Mouse (Mus musculus) urinary bladder, adult 18-20 months (tissue): Measurements from ENCODE around the gene Arhgef15.
"Not testable (repeated sequence)": the region's sequence is repeated elsewhere in the genome, so short reads cannot be mapped to it uniquely, and the experiment has no call there.

Source experiments
- DNase-seq, 2 experiments: peaks; one replicate each; pipeline ENCODE4 v3.0.0; 2022; ENCODE audit warnings: low spot score in 2 of 2, mixed read lengths in 2 of 2

Gene Arhgef15

DNA sequence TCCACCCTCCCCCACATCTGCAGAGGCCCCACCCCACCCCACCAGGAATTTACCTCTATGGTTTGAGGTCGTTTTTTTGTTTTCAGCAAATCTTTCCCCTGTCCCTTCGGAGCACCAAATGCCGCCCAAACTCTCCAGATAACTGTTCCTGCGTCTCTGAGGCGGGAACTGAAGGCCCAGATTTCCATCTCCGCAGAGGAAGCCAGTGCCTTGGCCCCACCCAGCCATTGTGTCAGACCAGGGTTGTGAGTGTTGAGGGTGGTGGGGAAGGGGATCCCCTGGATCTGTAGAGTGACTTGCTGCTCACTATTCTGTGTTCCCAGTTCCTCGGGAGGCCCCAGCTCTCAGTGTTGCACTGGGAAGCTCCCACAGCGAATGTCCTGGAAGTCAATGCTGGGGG, at the start of gene Arhgef15:
Gene Arhgef15 (minus strand): TSS at position 173 of the 400 bp plus-strand sequence.
- no peak for DNase-seq

DNA sequence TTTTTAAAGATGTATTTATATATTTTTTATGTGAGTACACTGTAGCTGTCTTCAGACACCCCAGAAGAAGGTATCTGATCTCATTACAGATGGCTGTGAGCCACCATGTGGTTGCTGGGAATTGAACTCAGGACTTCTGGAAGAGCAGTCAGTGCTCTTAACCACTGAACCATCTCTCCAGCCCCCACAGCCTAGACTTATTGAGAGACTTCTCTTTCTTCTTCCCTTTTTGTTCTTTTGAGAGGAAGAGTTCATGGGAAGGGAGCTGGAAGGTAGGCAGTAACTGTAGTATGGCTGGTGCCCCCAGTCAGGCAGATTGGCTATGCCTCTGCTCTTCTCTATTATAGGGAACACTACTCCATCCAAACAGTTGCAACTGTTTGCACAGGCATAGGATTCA, 49.3 kb upstream of the Arhgef15 start:
- not testable (repeated sequence) for DNase-seq

DNA sequence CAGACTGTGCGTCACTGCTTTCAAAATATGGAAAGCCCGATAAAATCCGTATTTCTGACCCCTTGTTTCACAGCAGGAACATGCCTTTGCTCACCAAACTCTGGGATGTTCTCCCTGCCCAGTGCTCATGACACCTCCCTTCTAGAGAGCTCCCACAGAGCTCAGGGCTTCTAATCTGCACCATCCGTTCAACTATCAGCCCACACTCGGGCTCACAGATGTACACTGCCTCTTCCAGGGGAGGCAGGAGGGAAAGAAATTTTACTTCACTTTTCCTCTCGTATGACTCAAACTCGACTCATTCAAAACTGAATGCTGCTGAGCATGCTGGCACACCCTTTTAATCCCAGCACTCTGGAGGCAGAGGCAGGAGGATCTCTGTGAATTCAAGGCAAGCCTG, 47.9 kb upstream of the Arhgef15 start:
- DNase-seq: no peak

DNA sequence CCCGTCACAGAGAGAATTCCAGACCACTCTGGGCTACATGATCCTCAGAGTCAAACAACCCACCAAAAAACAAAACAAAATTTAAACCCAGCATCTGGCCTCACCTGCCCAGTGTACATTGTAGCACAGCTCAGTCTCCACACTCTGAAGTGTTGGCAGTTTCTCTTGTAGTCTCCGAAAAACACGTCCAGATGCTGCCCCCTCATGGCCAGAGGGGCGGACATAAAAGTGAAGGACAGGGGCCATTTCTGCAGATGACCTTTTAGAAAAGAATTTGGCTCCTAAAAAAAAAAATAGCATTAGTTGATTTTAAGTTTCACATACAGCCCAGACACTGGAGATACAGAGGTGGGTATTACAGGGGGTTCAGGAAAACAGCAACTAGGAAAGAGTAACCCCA, 46.3 kb upstream of the Arhgef15 start:
- no peak for DNase-seq

DNA sequence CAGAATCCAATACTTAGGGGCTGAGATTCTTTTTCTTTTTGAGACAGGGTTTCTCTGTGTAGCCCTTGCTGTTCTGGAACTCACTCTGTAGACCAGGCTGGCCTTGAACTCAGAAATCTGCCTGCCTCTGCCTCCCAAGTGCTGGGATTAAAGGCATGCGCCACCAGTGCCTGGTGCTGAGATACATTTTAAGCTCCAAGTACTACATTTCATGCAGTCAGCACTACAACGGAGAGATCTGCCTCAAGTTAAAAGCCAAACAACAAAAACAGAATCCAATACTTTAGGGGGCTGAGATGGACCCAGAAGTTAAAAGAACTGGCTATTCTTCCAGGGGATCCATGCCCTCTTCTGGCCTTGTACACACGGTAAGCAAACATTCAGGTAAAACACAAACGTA, 45.5 kb upstream of the Arhgef15 start:
- not testable (repeated sequence) for DNase-seq

DNA sequence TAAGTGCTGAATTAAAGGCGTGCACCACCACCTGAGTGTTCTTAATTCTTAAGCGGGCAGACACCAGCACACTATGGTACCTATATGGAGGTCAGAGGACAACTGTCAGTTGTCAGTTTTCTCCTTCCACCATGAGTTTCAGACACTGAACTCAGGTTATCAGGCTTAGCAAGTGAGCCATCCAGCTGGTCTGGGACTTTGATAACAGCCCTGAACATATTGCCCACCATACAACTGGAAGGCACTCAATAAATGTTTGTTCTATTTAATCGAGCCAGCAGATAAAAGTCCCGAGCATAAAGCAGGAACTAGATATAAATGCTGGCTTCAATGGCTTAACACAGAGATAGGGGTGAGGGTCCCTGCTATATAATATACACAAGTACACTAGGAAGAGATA, 39.8 kb upstream of the Arhgef15 start:
- no peak for DNase-seq

DNA sequence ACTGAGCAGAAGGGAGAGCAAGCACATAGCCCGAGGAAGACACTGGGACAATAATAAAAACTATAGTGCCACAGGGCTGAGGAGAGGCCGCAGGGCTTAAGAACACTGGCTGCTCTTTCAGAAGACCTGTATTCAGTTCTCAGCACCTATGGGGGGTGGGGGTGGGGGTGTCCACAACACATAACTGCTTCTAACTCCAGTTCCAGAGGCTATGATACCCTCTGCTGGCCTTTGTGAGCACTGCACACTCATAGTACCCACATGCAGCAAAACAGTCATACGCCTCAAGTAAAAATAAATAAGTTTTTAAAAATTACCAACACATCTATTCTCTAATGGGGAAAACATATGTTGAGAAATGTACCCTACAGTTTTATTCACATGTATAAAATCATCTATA, 37.1 kb upstream of the Arhgef15 start:
- no peak for DNase-seq

DNA sequence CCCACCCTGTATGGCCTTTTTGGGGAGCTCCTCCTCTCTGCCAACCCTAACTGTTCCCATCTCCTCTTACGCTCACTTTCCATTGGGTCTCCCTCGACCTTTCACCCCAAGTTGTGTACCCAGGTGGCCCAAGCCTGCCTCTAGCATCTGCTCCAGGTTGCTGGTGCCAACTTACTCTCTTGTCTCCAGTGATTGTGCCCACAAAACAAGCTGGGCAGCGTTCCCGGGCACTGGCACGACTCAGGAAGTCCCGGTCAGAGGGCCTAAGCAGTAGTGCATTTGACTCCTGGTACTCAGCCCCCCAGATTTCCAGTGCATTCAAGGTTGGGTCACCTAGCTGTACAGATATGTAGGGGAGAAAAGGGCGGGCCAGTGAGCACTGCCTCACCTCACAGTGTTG, 35.8 kb upstream of the Arhgef15 start:
- no peak for DNase-seq

DNA sequence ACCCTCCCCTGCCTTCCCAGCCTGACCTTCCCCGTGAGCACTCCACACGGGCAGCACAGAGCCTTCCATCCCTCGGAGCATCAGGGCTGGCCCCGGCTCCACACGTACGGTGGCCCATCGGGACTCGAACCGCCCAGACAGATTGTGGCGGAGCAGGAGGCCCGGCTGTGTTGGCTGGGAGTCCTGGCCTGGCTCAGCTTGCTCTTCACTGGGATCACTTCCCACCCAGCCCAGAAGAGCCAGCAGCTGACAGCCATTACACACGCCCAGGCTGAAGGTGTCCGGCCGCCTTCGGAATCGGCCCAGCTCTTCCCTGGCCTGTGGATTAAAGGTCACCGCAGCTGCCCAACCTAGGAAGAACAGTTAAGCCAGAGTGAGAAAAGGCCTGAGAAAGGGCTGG, 31.1 kb upstream of the Arhgef15 start:
- DNase-seq: no peak

DNA sequence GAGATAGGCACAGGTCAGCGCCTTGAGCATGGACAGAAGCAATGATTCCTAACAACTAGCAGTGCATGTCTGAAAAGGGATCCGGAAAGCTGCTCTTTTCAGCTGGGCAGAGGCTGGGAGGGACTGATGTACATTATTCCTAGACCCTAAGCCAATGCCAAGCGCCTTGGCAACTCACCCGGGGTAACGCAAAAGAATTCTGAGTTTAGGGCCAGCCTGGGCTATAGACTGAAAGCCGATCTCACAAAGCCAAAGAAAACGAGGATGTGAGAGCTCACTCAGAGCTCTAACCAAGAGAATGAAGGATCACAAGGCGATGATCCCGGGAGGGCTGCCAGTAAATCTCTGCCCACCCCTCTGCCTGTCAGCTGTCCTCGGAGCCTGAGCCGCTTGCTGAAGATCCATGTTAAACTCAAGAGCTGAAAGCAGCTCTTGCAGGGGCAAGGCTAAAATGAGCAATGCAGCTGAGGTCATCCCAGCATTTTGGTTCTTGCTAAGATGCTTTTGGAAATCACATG, 30.1 kb upstream of the Arhgef15 start:
- DNase-seq: no peak

DNA sequence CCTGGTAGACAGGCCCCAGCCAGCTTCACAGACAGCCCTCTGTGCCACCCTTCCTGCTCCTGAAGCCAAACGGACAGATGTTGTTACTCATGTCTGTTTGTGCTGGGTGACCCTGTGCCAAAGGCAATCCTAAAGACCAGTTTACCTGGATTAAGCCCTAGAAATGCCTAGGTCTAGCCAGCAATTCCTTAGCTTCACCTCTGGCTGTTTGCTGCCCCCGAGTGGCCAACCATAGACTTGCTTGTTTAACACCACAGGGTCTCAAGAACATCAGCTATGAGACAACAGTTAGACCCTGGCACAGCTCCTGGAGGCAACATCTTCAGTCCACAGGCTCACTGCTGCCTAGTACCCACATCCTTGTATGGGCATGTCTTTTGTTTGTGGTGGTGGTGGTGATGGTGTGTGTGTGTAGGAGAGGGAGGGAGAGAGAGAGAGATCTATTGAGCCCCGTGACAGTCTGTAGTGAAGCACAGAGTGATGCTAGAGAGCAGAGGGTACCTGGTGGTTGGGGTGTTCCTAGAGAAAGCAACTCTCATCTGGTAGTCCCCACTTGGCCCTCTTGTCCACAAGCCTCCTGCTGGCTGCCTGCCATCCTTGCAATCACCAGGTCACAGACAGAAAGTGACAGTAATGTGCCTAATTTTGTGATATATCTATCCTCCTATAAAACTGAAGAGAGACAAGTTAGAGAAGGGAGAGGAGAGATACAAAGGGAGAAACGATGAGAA, 25.5 kb upstream of the Arhgef15 start:
- DNase-seq: peak; percentile 58 to 75

DNA sequence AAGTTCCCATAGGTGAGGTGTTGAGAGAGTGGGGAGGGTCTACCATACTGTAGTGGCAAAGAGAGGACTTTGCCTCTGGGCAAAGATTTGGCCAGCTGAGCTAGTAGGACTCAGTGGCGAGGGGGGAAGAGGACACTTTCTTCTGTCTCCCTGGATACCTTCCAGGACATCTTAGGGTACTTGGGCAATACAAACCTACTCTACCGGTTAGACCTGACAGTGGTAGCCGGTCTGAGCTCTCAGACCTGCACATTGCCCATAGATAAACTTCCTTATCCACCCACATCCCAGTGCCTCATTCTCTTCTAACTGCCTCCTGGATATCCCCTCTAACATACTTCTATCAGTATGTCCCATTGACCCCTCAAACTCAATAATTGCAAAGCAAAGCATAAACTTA, 23.6 kb upstream of the Arhgef15 start:
- DNase-seq: no peak

DNA sequence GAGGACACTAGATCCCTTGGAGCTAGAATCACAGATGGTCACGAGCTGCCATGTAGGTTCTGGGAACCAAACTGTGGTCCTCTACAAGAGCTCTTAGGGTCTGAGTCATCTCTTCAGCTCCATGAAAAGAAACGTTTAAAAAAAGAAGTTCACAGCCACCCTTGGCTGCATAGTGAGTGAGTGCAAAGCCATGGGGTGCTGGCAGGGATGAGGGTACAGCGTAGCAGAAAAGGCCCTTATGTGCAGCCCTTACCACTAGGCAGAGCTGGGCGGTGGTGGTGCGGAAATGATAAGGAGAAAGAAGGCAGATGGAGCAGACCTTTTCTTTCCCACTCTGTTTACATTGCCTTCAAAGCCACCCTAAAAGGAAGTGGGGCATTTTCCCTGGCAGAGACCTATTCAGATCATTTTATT, 22.0 kb upstream of the Arhgef15 start:
- DNase-seq: no peak

DNA sequence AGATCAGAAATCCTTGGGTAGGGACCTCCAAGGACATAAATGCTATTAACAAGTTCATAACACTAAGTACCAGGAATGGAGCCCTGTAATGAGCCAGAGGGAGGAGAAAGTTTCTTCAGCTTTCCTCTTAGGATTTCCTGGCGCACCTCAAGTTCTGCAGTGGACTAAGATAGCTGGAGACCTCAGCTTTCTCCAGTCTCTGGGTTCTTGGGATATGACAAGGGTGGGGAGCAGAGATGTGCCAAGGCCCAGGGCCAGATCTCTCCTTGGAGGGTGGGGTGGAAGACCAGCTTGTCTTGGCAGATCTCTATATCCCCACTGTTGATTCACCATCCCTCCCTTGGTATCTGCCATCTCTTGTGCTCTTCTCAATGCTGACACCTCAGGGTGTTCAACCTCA, 18.3 kb upstream of the Arhgef15 start:
- DNase-seq: no peak

DNA sequence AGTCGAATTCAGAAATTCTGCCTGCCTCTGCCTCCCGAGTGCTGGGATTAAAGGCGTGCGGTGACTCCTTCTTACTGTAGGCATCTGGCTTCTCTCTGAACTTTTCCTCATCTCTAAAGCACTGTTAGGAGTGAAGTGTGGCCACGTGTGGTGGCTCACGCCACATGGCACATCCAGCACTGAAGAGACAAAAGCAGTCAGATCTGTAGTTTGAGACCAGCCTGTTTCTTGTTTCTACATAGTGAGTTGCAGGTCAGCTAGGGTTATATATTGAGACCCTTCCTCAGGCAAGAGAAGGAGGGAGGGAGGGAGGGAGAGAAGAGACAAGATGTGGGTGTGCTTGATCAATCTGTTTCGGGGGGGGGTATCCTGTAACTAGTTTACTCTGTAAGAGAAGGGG, 17.8 kb upstream of the Arhgef15 start, which contains the start of gene Rangrf:
Gene Rangrf (minus strand): TSS at position 101 of the 400 bp plus-strand sequence.
- no peak for DNase-seq

DNA sequence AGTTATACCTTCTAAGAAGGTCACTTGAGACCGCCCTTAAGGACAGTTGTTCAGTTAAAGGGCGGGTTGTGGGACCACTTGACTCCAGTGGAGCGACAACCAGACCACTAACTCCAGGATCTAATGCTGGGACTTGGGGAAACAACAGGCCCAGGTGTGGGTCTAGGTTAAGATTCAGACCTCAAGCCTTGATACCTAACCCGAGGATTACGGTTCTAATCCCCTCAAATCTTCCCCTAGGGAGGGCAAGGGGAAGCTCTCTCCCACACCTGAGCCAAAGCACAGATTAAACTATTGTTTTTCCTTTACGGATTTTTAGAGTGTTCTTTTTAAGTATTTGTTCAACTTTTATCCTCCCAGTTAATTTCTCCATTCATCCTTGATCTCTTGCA, 16.8 kb upstream of the Arhgef15 start:
- DNase-seq: no peak

DNA sequence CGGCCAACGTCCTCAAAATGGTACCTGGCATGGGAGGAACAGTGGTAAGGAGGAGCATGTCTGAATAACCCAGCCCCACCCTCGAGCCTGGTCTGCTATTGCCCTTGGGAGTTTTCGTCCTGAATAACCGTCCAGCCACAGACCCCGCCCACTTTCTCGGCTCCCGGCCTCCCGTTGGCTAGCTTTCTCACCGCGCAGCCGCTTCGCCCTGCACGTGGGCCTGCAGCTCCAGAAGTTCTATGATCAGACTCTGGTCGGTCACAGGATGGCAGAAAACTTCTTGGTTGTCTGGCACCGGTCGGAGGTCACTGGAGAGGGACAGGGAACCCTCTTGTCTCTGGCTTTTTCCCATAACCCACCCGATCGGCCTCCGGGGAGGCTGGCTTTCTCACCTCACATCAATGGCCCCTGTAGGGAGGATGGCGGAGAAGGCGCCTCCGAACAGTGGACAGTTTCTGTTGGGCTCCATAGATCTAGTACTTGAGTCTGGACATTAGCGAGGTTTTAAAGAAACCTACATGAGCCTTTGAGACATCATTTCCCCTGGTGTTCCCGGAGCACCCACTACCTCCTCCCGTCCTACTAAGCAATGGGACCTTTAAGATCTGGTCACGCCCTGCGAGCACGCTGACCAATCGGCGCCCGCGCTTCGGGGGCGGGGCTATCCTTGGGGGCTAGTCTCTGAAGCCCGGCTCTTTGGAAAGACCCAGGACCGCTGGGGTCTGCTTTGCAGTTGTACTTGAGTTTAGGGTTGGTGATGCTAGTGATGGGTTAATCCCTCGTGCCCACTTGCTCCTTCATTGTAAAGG, 16.2 kb upstream of the Arhgef15 start:
- DNase-seq: peak; percentile 64 to 72

DNA sequence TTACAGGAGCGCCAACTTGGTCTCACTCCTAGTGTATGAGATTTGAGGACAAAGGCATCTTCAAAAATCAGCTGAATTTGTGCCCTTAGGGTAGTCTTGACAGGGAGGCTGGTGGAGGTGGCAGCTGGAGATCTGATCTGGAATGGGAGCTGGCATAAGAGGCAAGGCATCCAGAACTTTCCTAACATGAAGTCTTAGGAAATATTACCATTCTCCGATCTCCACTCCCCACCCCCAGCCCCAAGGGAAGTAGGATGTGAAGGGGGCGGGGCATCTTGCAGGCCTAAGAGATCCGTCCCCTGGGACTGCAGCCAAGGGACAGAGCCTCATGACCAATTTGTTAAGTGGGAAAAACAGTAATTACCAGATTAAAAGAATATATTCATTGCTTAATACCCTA, 13.0 kb upstream of the Arhgef15 start:
- no peak for DNase-seq

DNA sequence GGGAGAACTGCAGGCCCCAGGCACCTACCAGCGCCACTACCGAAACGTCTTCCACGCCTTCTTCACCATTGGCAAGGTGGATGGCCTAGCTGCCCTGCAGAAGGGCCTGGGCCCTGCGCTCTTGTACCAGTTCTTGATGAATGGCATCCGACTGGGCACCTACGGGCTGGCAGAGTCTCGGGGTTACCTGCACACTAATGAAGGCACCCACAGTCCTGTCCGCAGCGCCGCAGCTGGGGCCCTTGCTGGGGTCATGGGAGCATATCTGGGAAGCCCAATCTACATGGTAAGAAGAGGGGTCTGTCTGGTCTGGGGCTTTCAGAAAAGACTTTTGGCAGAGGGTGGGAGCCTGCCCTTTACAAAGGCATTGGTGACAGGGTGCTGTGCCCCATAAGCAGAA, 11.5 kb upstream of the Arhgef15 start:
- no peak for DNase-seq

DNA sequence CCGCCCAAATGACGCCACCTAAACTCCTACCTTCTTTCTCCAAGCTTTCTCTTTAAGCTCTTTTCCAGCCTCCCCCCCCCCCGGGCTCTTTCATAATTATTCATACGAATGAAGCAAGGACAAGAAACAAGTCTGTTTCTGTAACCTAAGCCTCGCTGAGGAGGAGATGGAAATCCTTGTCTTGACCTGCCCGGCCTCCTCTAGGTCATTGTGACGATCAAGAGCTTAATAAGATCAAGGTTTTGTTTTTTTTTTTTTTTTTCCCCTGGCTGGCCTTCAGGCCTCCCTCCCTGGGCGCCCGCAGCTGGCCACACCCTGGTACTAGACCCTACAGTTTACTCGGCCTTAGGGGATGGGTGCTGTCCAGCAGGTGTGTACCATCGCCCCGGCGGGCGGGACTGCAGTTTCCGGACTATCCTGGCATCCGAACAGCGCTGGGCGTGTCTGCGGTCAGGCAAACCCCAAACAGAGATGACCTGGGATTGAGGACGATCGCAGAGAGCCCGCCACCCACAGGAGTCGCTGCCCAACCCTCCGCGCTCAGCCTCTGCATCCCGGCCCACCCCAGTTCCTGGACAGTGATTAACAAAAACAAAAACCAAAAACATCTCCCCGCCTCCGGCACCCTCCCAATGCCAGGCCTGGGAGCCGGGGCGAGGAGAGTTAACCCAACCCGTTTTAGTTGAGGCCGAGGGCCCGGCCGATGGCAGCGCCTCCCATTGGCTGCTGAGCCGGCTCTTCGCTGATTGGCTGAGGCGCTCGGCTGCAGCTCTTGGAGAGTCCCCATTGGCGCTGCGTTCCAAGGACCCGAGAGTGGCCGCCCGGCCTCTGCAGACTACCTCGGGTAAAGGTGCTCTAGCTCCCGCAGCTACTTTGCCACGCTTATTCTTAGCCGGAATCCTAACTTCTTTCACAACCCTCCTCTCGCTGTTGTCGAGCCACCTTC, 10.3 kb upstream of the Arhgef15 start, which contains the start of gene Slc25a35:
Gene Slc25a35 (plus strand): TSS at position 795 of the 946 bp plus-strand sequence.
- DNase-seq: peak; percentile 87 to 90

DNA sequence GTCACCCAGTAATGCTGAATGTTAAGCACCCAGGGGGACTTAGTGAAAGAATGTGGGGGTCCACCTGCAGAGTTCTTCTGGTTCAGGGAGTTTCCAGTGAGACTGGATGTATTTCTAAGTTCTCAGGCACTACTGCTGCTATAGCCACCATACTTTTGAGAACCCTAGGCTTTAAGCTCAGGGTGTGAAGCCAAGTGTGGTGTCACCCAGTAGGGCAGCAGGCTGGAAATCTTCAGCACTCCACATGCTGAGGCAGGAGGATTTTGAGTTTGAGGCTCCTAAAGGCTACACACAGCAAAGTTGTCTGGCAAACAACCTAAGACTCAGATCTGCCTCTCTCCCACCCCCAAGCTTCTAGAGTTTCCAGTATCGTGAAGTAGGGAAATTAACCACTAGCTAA, 9.3 kb upstream of the Arhgef15 start:
- DNase-seq: no peak

DNA sequence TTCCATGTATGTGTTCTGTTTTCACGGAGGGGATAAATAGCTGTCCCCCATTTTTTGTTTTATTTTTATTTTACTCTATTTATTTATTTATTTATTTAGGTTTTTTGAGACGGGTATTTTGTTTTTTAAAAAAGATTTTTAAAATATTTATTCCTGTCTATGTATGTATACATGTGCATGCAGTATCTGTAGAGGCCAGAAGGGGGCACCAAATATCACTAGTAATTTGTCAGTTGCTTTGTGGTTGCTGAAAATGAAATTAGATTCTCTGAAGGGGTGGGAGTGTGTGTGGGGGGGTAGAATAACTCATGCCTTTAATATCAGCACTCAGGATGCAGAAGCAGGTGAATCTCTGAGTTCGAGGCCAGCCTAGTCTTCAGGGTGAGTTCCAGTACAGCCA, 8.6 kb upstream of the Arhgef15 start:
- no peak for DNase-seq
